Mouse (Mus musculus): ENCODE results near the gene Kcnip3.

Gene Kcnip3

GRCm38 (mm10) chr2:127471281-127471680 is 50.6 kb downstream of the Kcnip3 start:
- in situ Hi-C loops (cut with MboI, MseI), result no loop called here

- in situ Hi-C loops (cut with MboI, MseI), result no loop called here
Observed at GRCm38 (mm10) chr2:127470661-127471060, 51.2 kb downstream of the Kcnip3 start.

GRCm38 (mm10) chr2:127470183-127470582 is 51.7 kb downstream of the Kcnip3 start:
- in situ Hi-C loops (cut with MboI, MseI), result no loop called here

- in situ Hi-C loops (cut with MboI, MseI), result no loop called here
Observed at GRCm38 (mm10) chr2:127462314-127462713, 59.6 kb downstream of the Kcnip3 start.

GRCm38 (mm10) chr2:127461351-127461750 is 60.5 kb downstream of the Kcnip3 start:
- in situ Hi-C loops (cut with MboI, MseI), result no loop called here

GRCm38 (mm10) chr2:127459341-127459740 is 62.6 kb downstream of the Kcnip3 start:
- in situ Hi-C loops (cut with MboI, MseI), result loop anchor here (5.0 kb wide), 1 partner anchor 82 kb away; no protein-coding TSS in a partner anchor

- in situ Hi-C loops (cut with MboI, MseI), result no loop called here
Observed at GRCm38 (mm10) chr2:127453764-127454163, 68.1 kb downstream of the Kcnip3 start.

- in situ Hi-C loops (cut with MboI, MseI), result no loop called here
Observed at GRCm38 (mm10) chr2:127453141-127453540, 68.8 kb downstream of the Kcnip3 start.

GRCm38 (mm10) chr2:127451748-127452147 is 70.1 kb downstream of the Kcnip3 start:
- in situ Hi-C loops (cut with MboI, MseI), result no loop called here

GRCm38 (mm10) chr2:127449691-127450090 is 72.2 kb downstream of the Kcnip3 start:
- in situ Hi-C loops (cut with MboI, MseI), result no loop called here

- in situ Hi-C loops (cut with MboI, MseI), result no loop called here
Observed at GRCm38 (mm10) chr2:127446847-127447246, 75.0 kb downstream of the Kcnip3 start.

- in situ Hi-C loops (cut with MboI, MseI), result loop anchor here (5.0 kb wide), 1 partner anchor 82 kb away; the partner anchor contains the start of gene Adra2b
Observed at GRCm38 (mm10) chr2:127444055-127444789, 77.7 kb downstream of the Kcnip3 start, which contains the start of gene Fahd2a. Fahd2a (minus strand) TSS chr2:127444565.

GRCm38 (mm10) chr2:127437697-127438096 is 84.2 kb downstream of the Kcnip3 start:
- in situ Hi-C loops (cut with MboI, MseI), result loop anchor here (10.0 kb wide), 1 partner anchor 153 kb away; no protein-coding TSS in a partner anchor

- in situ Hi-C loops (cut with MboI, MseI), result loop anchor here (10.0 kb wide), 1 partner anchor 151 kb away; no protein-coding TSS in a partner anchor
Observed at GRCm38 (mm10) chr2:127435554-127435953, 86.3 kb downstream of the Kcnip3 start.

- in situ Hi-C loops (cut with MboI, MseI), result loop anchor here (10.0 kb wide), 1 partner anchor 150 kb away; no protein-coding TSS in a partner anchor
Observed at GRCm38 (mm10) chr2:127435135-127435534, 86.8 kb downstream of the Kcnip3 start.

GRCm38 (mm10) chr2:127433487-127434295 is 88.2 kb downstream of the Kcnip3 start:
- in situ Hi-C loops (cut with MboI, MseI), result loop anchor here (10.0 kb wide), 1 partner anchor 149 kb away; no protein-coding TSS in a partner anchor

- in situ Hi-C loops (cut with MboI, MseI), result loop anchor here (10.0 kb wide), 1 partner anchor 145 kb away; no protein-coding TSS in a partner anchor
Observed at GRCm38 (mm10) chr2:127430238-127430637, 91.7 kb downstream of the Kcnip3 start.

- in situ Hi-C loops (cut with MboI, MseI), result no loop called here
Observed at GRCm38 (mm10) chr2:127424977-127425376, 96.9 kb downstream of the Kcnip3 start, which contains the start of gene Gpat2. Gpat2 (plus strand) TSS chr2:127425199.

GRCm38 (mm10) chr2:127418266-127418970 is 103.5 kb downstream of the Kcnip3 start:
- in situ Hi-C loops (cut with MboI, MseI), result no loop called here

- in situ Hi-C loops (cut with MboI, MseI), result no loop called here
Observed at GRCm38 (mm10) chr2:127416706-127417105, 105.2 kb downstream of the Kcnip3 start.

- in situ Hi-C loops (cut with MboI, MseI), result no loop called here
Observed at GRCm38 (mm10) chr2:127415806-127416205, 106.1 kb downstream of the Kcnip3 start.
